Mouse (Mus musculus): Measurements from ENCODE around the gene Brsk2.

Brsk2 gene

GRCm38 (mm10) chr7:141955565-141956173 is 6.1 kb downstream of the Brsk2 start:
- in situ Hi-C loops (cut with MboI, MseI) = no loop called here

GRCm38 (mm10) chr7:141956174-141956566 is 6.6 kb downstream of the Brsk2 start:
- in situ Hi-C loops (cut with MboI, MseI) = no loop called here

GRCm38 (mm10) chr7:141957524-141958051 is 8.0 kb downstream of the Brsk2 start:
- in situ Hi-C loops (cut with MboI, MseI) = no loop called here

- in situ Hi-C loops (cut with MboI, MseI) = no loop called here
Observed at GRCm38 (mm10) chr7:141958211-141958610, 8.7 kb downstream of the Brsk2 start.

- in situ Hi-C loops (cut with MboI, MseI) = no loop called here
Observed at GRCm38 (mm10) chr7:141959133-141959532, 9.6 kb downstream of the Brsk2 start.

- in situ Hi-C loops (cut with MboI, MseI) = no loop called here
Observed at GRCm38 (mm10) chr7:141960926-141961325, 11.4 kb downstream of the Brsk2 start.

- in situ Hi-C loops (cut with MboI, MseI) = no loop called here
Observed at GRCm38 (mm10) chr7:141961491-141961890, 11.9 kb downstream of the Brsk2 start.

GRCm38 (mm10) chr7:141962521-141962920 is 13.0 kb downstream of the Brsk2 start:
- in situ Hi-C loops (cut with MboI, MseI) = no loop called here

GRCm38 (mm10) chr7:141966281-141966680 is 16.7 kb downstream of the Brsk2 start:
- in situ Hi-C loops (cut with MboI, MseI) = no loop called here

- in situ Hi-C loops (cut with MboI, MseI) = no loop called here
Observed at GRCm38 (mm10) chr7:141972831-141973619, 23.5 kb downstream of the Brsk2 start.

GRCm38 (mm10) chr7:141978003-141978402 is 28.5 kb downstream of the Brsk2 start:
- in situ Hi-C loops (cut with MboI, MseI) = no loop called here

- in situ Hi-C loops (cut with MboI, MseI) = no loop called here
Observed at GRCm38 (mm10) chr7:141979247-141979646, 29.7 kb downstream of the Brsk2 start.

GRCm38 (mm10) chr7:141981237-141981636 is 31.7 kb downstream of the Brsk2 start:
- in situ Hi-C loops (cut with MboI, MseI) = no loop called here

GRCm38 (mm10) chr7:141988314-141988806 is 38.8 kb downstream of the Brsk2 start:
- in situ Hi-C loops (cut with MboI, MseI) = no loop called here

GRCm38 (mm10) chr7:141991183-141991582 is 41.6 kb downstream of the Brsk2 start:
- in situ Hi-C loops (cut with MboI, MseI) = no loop called here

GRCm38 (mm10) chr7:141994121-141994520 is 44.6 kb downstream of the Brsk2 start:
- in situ Hi-C loops (cut with MboI, MseI) = no loop called here

- in situ Hi-C loops (cut with MboI, MseI) = no loop called here
Observed at GRCm38 (mm10) chr7:142000661-142001060, 51.1 kb downstream of the Brsk2 start.

GRCm38 (mm10) chr7:142001597-142002340 is 52.2 kb downstream of the Brsk2 start:
- in situ Hi-C loops (cut with MboI, MseI) = no loop called here

GRCm38 (mm10) chr7:142016562-142016961 is 67.0 kb downstream of the Brsk2 start:
- in situ Hi-C loops (cut with MboI, MseI) = no loop called here

GRCm38 (mm10) chr7:142019699-142020098 is 70.1 kb downstream of the Brsk2 start:
- in situ Hi-C loops (cut with MboI, MseI) = no loop called here

GRCm38 (mm10) chr7:142020827-142021226 is 71.3 kb downstream of the Brsk2 start:
- in situ Hi-C loops (cut with MboI, MseI) = no loop called here

- in situ Hi-C loops (cut with MboI, MseI) = loop anchor here (5.0 to 25.0 kb wide), 2 partner anchors 323 to 1763 kb away; no protein-coding TSS in a partner anchor
Observed at GRCm38 (mm10) chr7:142025196-142025595, 75.6 kb downstream of the Brsk2 start.
